Mouse (Mus musculus): ENCODE measurements around the gene Phldb2.

DNA sequence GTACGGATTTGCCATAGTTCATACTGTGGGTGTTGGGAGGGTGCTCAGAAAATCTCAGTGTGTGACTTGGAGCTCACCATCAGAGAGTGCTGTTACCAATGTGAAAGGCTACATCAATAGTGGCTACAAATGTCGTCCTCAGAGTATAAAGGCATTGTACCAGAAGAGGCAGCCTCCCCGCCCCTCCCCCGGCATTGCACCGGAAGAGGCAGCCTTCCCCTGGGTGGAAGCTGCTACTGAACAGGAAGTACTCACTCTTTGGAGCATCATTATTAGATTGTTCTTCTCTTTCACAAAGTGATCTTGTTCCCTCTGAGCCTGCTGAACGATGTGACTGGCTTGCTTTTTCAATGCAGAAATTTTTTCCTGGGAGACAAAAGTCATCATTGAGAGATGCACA is 173.4 kb downstream of the Phldb2 start:
- TF ChIP-seq GATA1 (IDR thresholded peaks at IDR 0.05; ENCODE audit: borderline replicate concordance, low read length): no peak
- no peak for TF ChIP-seq CTCF (IDR thresholded peaks at IDR 0.05; ENCODE audit: low read depth, low read length)
